In genomic region chr17:33629487-33630125, GRCm38 (mm10) we compare ENCODE assay signal across 1 mouse cellular context.
TF ChIP-seq lines count a peak whose summit lies in the region.

No protein-coding gene starts in this region.

TF ChIP-seq in MEL, 35 proteins besides CTCF, POLR2A, EP300 and RAD21 (continued from another document):
- peak; percentile 51 for TF ChIP-seq ZNF384 (IDR thresholded peaks at IDR 0.05; ENCODE audit: low read depth, low read length)
